Mouse (Mus musculus) heart, adult 18-20 months (tissue): ENCODE measurements around the gene Cldn16. TPM values are rescaled to one million over a fixed set of nuclear protein-coding genes. Genes with fewer than 3 reads are reported as not detected.
"Not testable (repeated sequence)": the region's sequence is repeated elsewhere in the genome, so short reads cannot be mapped to it uniquely, and the experiment has no call there.

ENCODE experiments used
- DNase-seq, 2 experiments: peaks; one replicate each; pipeline ENCODE4 v3.0.0; 2021 to 2022; ENCODE audit warnings: mixed read lengths in 1 of 2
- long read RNA-seq, 2 experiments: library from polyadenylated mRNA; stranded (forward); transcript quantifications; one replicate each; pipeline ENCODE4 v2.0.0; 2021
- total RNA-seq, 2 experiments: library from RNA; stranded (reverse); gene quantifications; 2 replicates each; pipeline ENCODE4 v1.2.3; 2021

Cldn16 gene
- total RNA-seq = not detected
- long read RNA-seq, experiment 1 = 0 reads
- long read RNA-seq, experiment 2 = 0 reads

- no peak for DNase-seq
These were observed at the start of gene Cldn16 for GRCm38 (mm10) chr16:26462835-26463234. Gene Cldn16, plus strand, starts transcription at chr16:26463135.

GRCm38 (mm10) chr16:26418616-26419015, 44.3 kb upstream of the Cldn16 start:
- DNase-seq = no peak

- DNase-seq = no peak
These were observed 40.9 kb upstream of the Cldn16 start for GRCm38 (mm10) chr16:26422078-26422477.

GRCm38 (mm10) chr16:26430246-26430645, 32.7 kb upstream of the Cldn16 start:
- peak; percentile 5 to 8 for DNase-seq

- no peak for DNase-seq
These were observed 29.4 kb upstream of the Cldn16 start for GRCm38 (mm10) chr16:26433486-26433885.

GRCm38 (mm10) chr16:26440031-26440430, 22.9 kb upstream of the Cldn16 start:
- DNase-seq = no peak

- DNase-seq = no peak
These were observed 21.8 kb upstream of the Cldn16 start for GRCm38 (mm10) chr16:26441156-26441555.

GRCm38 (mm10) chr16:26444843-26445242, 18.1 kb upstream of the Cldn16 start:
- no peak for DNase-seq

- DNase-seq = peak; percentile 13 to 23
These were observed 15.3 kb upstream of the Cldn16 start for GRCm38 (mm10) chr16:26447594-26447993.

GRCm38 (mm10) chr16:26454163-26454562, 8.8 kb upstream of the Cldn16 start:
- no peak for DNase-seq

- DNase-seq = no peak
These were observed 6.8 kb upstream of the Cldn16 start for GRCm38 (mm10) chr16:26456182-26456581.

GRCm38 (mm10) chr16:26466535-26466934, 3.6 kb downstream of the Cldn16 start:
- DNase-seq = no peak

GRCm38 (mm10) chr16:26471254-26471653, 8.3 kb downstream of the Cldn16 start:
- DNase-seq = no peak

GRCm38 (mm10) chr16:26495721-26496120, 32.8 kb downstream of the Cldn16 start:
- DNase-seq = peak in 1 of 2 experiments; percentile 9

- not testable (repeated sequence) for DNase-seq
These were observed 36.8 kb downstream of the Cldn16 start for GRCm38 (mm10) chr16:26499705-26500104.

- no peak for DNase-seq
These were observed 37.8 kb downstream of the Cldn16 start for GRCm38 (mm10) chr16:26500738-26501137.

- no peak for DNase-seq
These were observed 42.0 kb downstream of the Cldn16 start for GRCm38 (mm10) chr16:26504961-26505360.

- DNase-seq = peak in 1 of 2 experiments; percentile 10
These were observed 56.7 kb downstream of the Cldn16 start for GRCm38 (mm10) chr16:26519596-26519995.

- no peak for DNase-seq
These were observed 62.9 kb downstream of the Cldn16 start for GRCm38 (mm10) chr16:26525832-26526231.

GRCm38 (mm10) chr16:26526669-26527068, 63.7 kb downstream of the Cldn16 start, which contains the start of gene Tmem207:
Gene Tmem207, minus strand, starts transcription at chr16:26526769.
- DNase-seq = no peak

GRCm38 (mm10) chr16:26527931-26528666, 65.2 kb downstream of the Cldn16 start:
- DNase-seq = no peak

GRCm38 (mm10) chr16:26530451-26530850, 67.5 kb downstream of the Cldn16 start:
- no peak for DNase-seq

- DNase-seq = no peak
These were observed 69.4 kb downstream of the Cldn16 start for GRCm38 (mm10) chr16:26532287-26532686.
